ENCODE assay signal across 24 mouse cellular contexts in genomic region chr9:44199166-44199565, GRCm38 (mm10). TPM values are rescaled to one million over a fixed set of nuclear protein-coding genes. Genes with fewer than 3 reads are reported as not detected.
DNase-seq lines count a peak whose midpoint lies in the region; ATAC-seq and TF ChIP-seq lines count a peak whose summit lies in the region.
"Had no signal": no experiment of that assay in that cellular context is flagged by ENCODE, and none has a peak within 500 bp of the region (broad histone marks: within the 10 kb centered on the region; RNA-seq: fewer than 3 reads in every experiment).

No protein-coding gene starts in this region.

- no peaks in the 10 kb centered on the region for H3K9me3 ChIP-seq in kidney, embryonic 15.5 days (replicated peaks)
- no peaks in the 10 kb centered on the region for H3K9me3 ChIP-seq in kidney, embryonic 14.5 days (ENCODE audit: control insufficient read depth, low read length)
- no peaks in the 10 kb centered on the region for H3K9me3 ChIP-seq in stomach, embryonic 15.5 days
- no peaks in the 10 kb centered on the region for H3K9me3 ChIP-seq in stomach, postnatal 0 days (ENCODE audit: control insufficient read depth, low read length)
- H3K9me3 ChIP-seq: forebrain, embryonic 10.5 days; heart, embryonic 15.5 days; hindbrain, embryonic 13.5 days; midbrain, embryonic 12.5 days; neural tube, embryonic 15.5 days had no signal

- TF ChIP-seq POLR2A in thymus, adult 2 months (IDR thresholded peaks at IDR 0.05; ENCODE audit: control insufficient read depth, extremely low read depth, insufficient read depth, low read length, poor library complexity) = no peak

- no peaks in the 10 kb centered on the region for H3K4me1 ChIP-seq in kidney, embryonic 15.5 days
- no peaks in the 10 kb centered on the region for H3K4me1 ChIP-seq in kidney, embryonic 14.5 days (ENCODE audit: control insufficient read depth, insufficient read depth, low read length)
- no peaks in the 10 kb centered on the region for H3K4me1 ChIP-seq in stomach, embryonic 15.5 days
- H3K4me1 ChIP-seq in stomach, postnatal 0 days (replicated peaks; ENCODE audit: control insufficient read depth, insufficient read depth) = no peaks in the 10 kb centered on the region
- H3K4me1 ChIP-seq in thymus, adult 2 months (replicated peaks; ENCODE audit: control insufficient read depth, insufficient read depth, low read length) = peaks cover 5% of the 10 kb centered on the region
- H3K4me1 ChIP-seq: forebrain, embryonic 10.5 days; hindbrain, embryonic 13.5 days; midbrain, embryonic 12.5 days; neural tube, embryonic 15.5 days had no signal

- H3K4me3 ChIP-seq in kidney, embryonic 15.5 days (replicated peaks) = no peak overlapping the region
- no peak overlapping the region for H3K4me3 ChIP-seq in kidney, embryonic 14.5 days (ENCODE audit: low read length)
- H3K4me3 ChIP-seq in stomach, embryonic 15.5 days (replicated peaks) = no peak overlapping the region
- no peak overlapping the region for H3K4me3 ChIP-seq in stomach, postnatal 0 days (ENCODE audit: low read depth, low read length)
- H3K4me3 ChIP-seq in thymus, adult 2 months (ENCODE audit: control insufficient read depth, insufficient read depth, low read length) = no peak overlapping the region
- H3K4me3 ChIP-seq: forebrain, embryonic 10.5 days; heart, embryonic 15.5 days; hindbrain, embryonic 13.5 days; midbrain, embryonic 12.5 days; neural tube, embryonic 15.5 days had no signal

- TF ChIP-seq EP300 in stomach, postnatal 0 days (optimal IDR thresholded peaks at IDR 0.05) = no peak

- peaks cover 53% of the 10 kb centered on the region for H3K36me3 ChIP-seq in kidney, embryonic 15.5 days
- H3K36me3 ChIP-seq in kidney, embryonic 14.5 days (ENCODE audit: control insufficient read depth, insufficient read depth, low read length) = peaks cover 33% of the 10 kb centered on the region
- H3K36me3 ChIP-seq in stomach, embryonic 15.5 days = no peaks in the 10 kb centered on the region
- peaks cover 5% of the 10 kb centered on the region; the same call in 1 of the 2 replicates for H3K36me3 ChIP-seq in stomach, postnatal 0 days (ENCODE audit: control insufficient read depth, insufficient read depth, low read length)
- H3K36me3 ChIP-seq in thymus, adult 2 months (ENCODE audit: control insufficient read depth, insufficient read depth, low read length) = peaks cover 50% of the 10 kb centered on the region

- DNase-seq in stomach, postnatal 0 days (ENCODE audit: low spot score) = no peak
- peak; percentile 73 to 76 for DNase-seq in cerebellum, postnatal 10 days
- no peak for DNase-seq in thymus, adult 2 months
- DNase-seq: adrenal gland, postnatal 14 days; gastrocnemius, postnatal 25 days; heart, postnatal 36 days; left cerebral cortex, postnatal 4 days; right cerebral cortex, adult 18-20 months; right cerebral cortex, postnatal 4 days had no signal

- no peak overlapping the region for H3K9ac ChIP-seq in kidney, embryonic 15.5 days
- H3K9ac ChIP-seq in kidney, embryonic 14.5 days (ENCODE audit: low read depth, low read length) = no peak overlapping the region
- no peak overlapping the region for H3K9ac ChIP-seq in stomach, embryonic 15.5 days
- no peak overlapping the region for H3K9ac ChIP-seq in stomach, postnatal 0 days (ENCODE audit: low read length)
- H3K9ac ChIP-seq: heart, embryonic 15.5 days; hindbrain, embryonic 13.5 days; midbrain, embryonic 12.5 days; neural tube, embryonic 15.5 days had no signal

- WGBS in kidney, embryonic 15.5 days = 84% methylated on average over 3 of the region's 3 CpGs
- WGBS in kidney, embryonic 14.5 days = 78% methylated on average over 3 of the region's 3 CpGs
- WGBS in stomach, embryonic 15.5 days = 76% methylated on average over 3 of the region's 3 CpGs
- 68% methylated on average over 3 of the region's 3 CpGs for WGBS in stomach, postnatal 0 days
- WGBS in thymus, adult 2 months = 94% methylated on average over 3 of the region's 3 CpGs

- no peak for TF ChIP-seq CTCF in stomach, postnatal 0 days (IDR thresholded peaks at IDR 0.05; ENCODE audit: low read depth)
- TF ChIP-seq CTCF in thymus, adult 2 months (IDR thresholded peaks at IDR 0.05; ENCODE audit: borderline replicate concordance, control insufficient read depth, extremely low read depth, insufficient read depth, low read length, poor library complexity) = no peak

- H3K27ac ChIP-seq in kidney, embryonic 15.5 days = peak overlapping the region; percentile 58; the same call in 1 of the 2 replicates
- H3K27ac ChIP-seq in kidney, embryonic 14.5 days (ENCODE audit: low read depth, low read length) = no peak overlapping the region
- H3K27ac ChIP-seq in stomach, embryonic 15.5 days = peak overlapping the region; percentile 27; the same call in 1 of the 2 replicates
- no peak overlapping the region; the same call in 1 of the 2 replicates for H3K27ac ChIP-seq in stomach, postnatal 0 days (replicated peaks)
- H3K27ac ChIP-seq in thymus, adult 2 months (ENCODE audit: control insufficient read depth, insufficient read depth, low read length) = no peak overlapping the region
- H3K27ac ChIP-seq: forebrain, embryonic 10.5 days; heart, embryonic 15.5 days; hindbrain, embryonic 13.5 days; midbrain, embryonic 12.5 days; neural tube, embryonic 15.5 days had no signal

- no peak overlapping the region for H3K4me2 ChIP-seq in kidney, embryonic 15.5 days
- no peak overlapping the region for H3K4me2 ChIP-seq in kidney, embryonic 14.5 days (replicated peaks; ENCODE audit: low read depth, low read length)
- H3K4me2 ChIP-seq in stomach, embryonic 15.5 days = no peak overlapping the region
- H3K4me2 ChIP-seq in stomach, postnatal 0 days (replicated peaks; ENCODE audit: low read depth) = no peak overlapping the region
- H3K4me2 ChIP-seq: heart, embryonic 15.5 days; hindbrain, embryonic 13.5 days; midbrain, embryonic 12.5 days; neural tube, embryonic 15.5 days had no signal

- H3K27me3 ChIP-seq in kidney, embryonic 15.5 days = no peaks in the 10 kb centered on the region
- no peaks in the 10 kb centered on the region for H3K27me3 ChIP-seq in kidney, embryonic 14.5 days (ENCODE audit: control insufficient read depth, insufficient read depth, low read length)
- no peaks in the 10 kb centered on the region for H3K27me3 ChIP-seq in stomach, embryonic 15.5 days (replicated peaks)
- H3K27me3 ChIP-seq in stomach, postnatal 0 days (ENCODE audit: control insufficient read depth, insufficient read depth, low read length) = no peaks in the 10 kb centered on the region
- no peaks in the 10 kb centered on the region for H3K27me3 ChIP-seq in thymus, adult 2 months (ENCODE audit: control insufficient read depth, insufficient read depth, low read length)
- H3K27me3 ChIP-seq: heart, embryonic 15.5 days; hindbrain, embryonic 13.5 days; midbrain, embryonic 12.5 days; neural tube, embryonic 15.5 days had no signal

- no peak for ATAC-seq in kidney, embryonic 15.5 days (replicated peaks; ENCODE audit: low FRiP score)
- no peak for ATAC-seq in kidney, embryonic 14.5 days (ENCODE audit: low FRiP score, low TSS enrichment)
- ATAC-seq in stomach, embryonic 15.5 days (ENCODE audit: insufficient read depth, low FRiP score, low read depth) = no peak
- ATAC-seq in stomach, postnatal 0 days (ENCODE audit: low FRiP score, low TSS enrichment) = no peak
- ATAC-seq in granulocyte monocyte progenitor cell, adult 5-6 weeks (replicated peaks; ENCODE audit: poor library complexity, severe bottlenecking) = no peak
- ATAC-seq: activated CD4-positive, CD25-positive, alpha-beta regulatory T cell, adult 4 months; forebrain, embryonic 16.5 days had no signal

RNA-seq across cellular contexts. Expression of gene Cbl, which starts 34.7 kb away (rescaled TPM):
- polyA plus RNA-seq in kidney, embryonic 15.5 days (2015; fragmentation: Nextera tagmentation; extraction: Ambion mirVana) = 18.6 and 22.9 TPM in 2 replicates
- 14.8 and 27.9 TPM in 2 replicates for polyA plus RNA-seq in kidney, embryonic 14.5 days (2014; fragmentation: Nextera tagmentation; extraction: Ambion mirVana)
- polyA plus RNA-seq in stomach, embryonic 15.5 days (2015; fragmentation: Nextera tagmentation; extraction: Ambion mirVana) = 12.4 and 13.6 TPM in 2 replicates
- 4.9 and 5.7 TPM in 2 replicates for polyA plus RNA-seq in stomach, postnatal 0 days (2015; fragmentation: Nextera tagmentation; extraction: Ambion mirVana)
- polyA plus RNA-seq in thymus, adult 2 months (2012; rRNA removed) = 132 and 194 TPM in 2 replicates
- 89.7 and 108 TPM in 2 replicates for total RNA-seq in granulocyte monocyte progenitor cell, adult 5-6 weeks (2014; fragmentation: Nextera tagmentation)
- 40.3 and 42.9 TPM in 2 replicates for total RNA-seq in granulocyte monocyte progenitor cell, adult 5-6 weeks (2017)

RNA-seq across cellular contexts. Expression of gene Ccdc153, which starts 41.3 kb away (rescaled TPM):
- polyA plus RNA-seq in kidney, embryonic 15.5 days (2015; fragmentation: Nextera tagmentation; extraction: Ambion mirVana) = not detected in 2 replicates
- polyA plus RNA-seq in kidney, embryonic 14.5 days (2014; fragmentation: Nextera tagmentation; extraction: Ambion mirVana) = not detected in 2 replicates
- polyA plus RNA-seq in stomach, embryonic 15.5 days (2015; fragmentation: Nextera tagmentation; extraction: Ambion mirVana) = 0.23 TPM in 1 of 2 replicates, not detected in the other
- polyA plus RNA-seq in stomach, postnatal 0 days (2015; fragmentation: Nextera tagmentation; extraction: Ambion mirVana) = not detected in 2 replicates
- 6.1 and 13.0 TPM in 2 replicates for polyA plus RNA-seq in thymus, adult 2 months (2012; rRNA removed)
- total RNA-seq in granulocyte monocyte progenitor cell, adult 5-6 weeks (2014; fragmentation: Nextera tagmentation) = not detected in 2 replicates
- not detected in 2 replicates for total RNA-seq in granulocyte monocyte progenitor cell, adult 5-6 weeks (2017)
- total RNA-seq: gastrocnemius, postnatal 25 days; heart, postnatal 36 days; liver, adult 2 months; megakaryocyte, adult 5-6 weeks had no signal
- polyA plus RNA-seq: activated CD4-positive, CD25-positive, alpha-beta regulatory T cell, adult 4 months; forebrain, embryonic 10.5 days; forebrain, embryonic 16.5 days; hindbrain, embryonic 13.5 days; liver, adult 2 months; liver, embryonic 16.5 days; midbrain, embryonic 12.5 days; neural tube, embryonic 15.5 days; stomach, embryonic 14.5 days had no signal

RNA-seq across cellular contexts. Expression of gene Pdzd3, which starts 52.1 kb away (rescaled TPM):
- 7.8 and 8.5 TPM in 2 replicates for polyA plus RNA-seq in kidney, embryonic 15.5 days (2015; fragmentation: Nextera tagmentation; extraction: Ambion mirVana)
- 1.9 and 4.2 TPM in 2 replicates for polyA plus RNA-seq in kidney, embryonic 14.5 days (2014; fragmentation: Nextera tagmentation; extraction: Ambion mirVana)
- polyA plus RNA-seq in stomach, embryonic 15.5 days (2015; fragmentation: Nextera tagmentation; extraction: Ambion mirVana) = 2.5 and 2.9 TPM in 2 replicates
- 0.08 and 0.13 TPM in 2 replicates for polyA plus RNA-seq in stomach, postnatal 0 days (2015; fragmentation: Nextera tagmentation; extraction: Ambion mirVana)
- polyA plus RNA-seq in thymus, adult 2 months (2012; rRNA removed) = 0.55 and 0.59 TPM in 2 replicates
- not detected in 2 replicates for total RNA-seq in granulocyte monocyte progenitor cell, adult 5-6 weeks (2014; fragmentation: Nextera tagmentation)
- total RNA-seq in granulocyte monocyte progenitor cell, adult 5-6 weeks (2017) = 0.22 TPM in 1 of 2 replicates, not detected in the other
- total RNA-seq: liver, adult 2 months had no signal
- polyA plus RNA-seq: liver, adult 2 months had no signal

Comparison
In these comparisons a context has a peak if more than half of its experiments do, and no peak if none do; other contexts are left out.
1. H3K27ac ChIP-seq: peak in kidney, embryonic 15.5 days (single experiment) and stomach, embryonic 15.5 days (single experiment); none in kidney, embryonic 14.5 days (single experiment), stomach, postnatal 0 days (single experiment) and thymus, adult 2 months (single experiment).
2. DNase-seq: peak in cerebellum, postnatal 10 days (2 of 2); none in stomach, postnatal 0 days (single experiment) and thymus, adult 2 months (single experiment).